Mouse (Mus musculus): ENCODE data around the gene Lgr4.
A peak's percentile ranks its signal among the peaks of the same experiment; 100 is the strongest.
"Not testable (repeated sequence)": the region's sequence is repeated elsewhere in the genome, so short reads cannot be mapped to it uniquely, and the experiment has no call there.

Lgr4 gene

DNA sequence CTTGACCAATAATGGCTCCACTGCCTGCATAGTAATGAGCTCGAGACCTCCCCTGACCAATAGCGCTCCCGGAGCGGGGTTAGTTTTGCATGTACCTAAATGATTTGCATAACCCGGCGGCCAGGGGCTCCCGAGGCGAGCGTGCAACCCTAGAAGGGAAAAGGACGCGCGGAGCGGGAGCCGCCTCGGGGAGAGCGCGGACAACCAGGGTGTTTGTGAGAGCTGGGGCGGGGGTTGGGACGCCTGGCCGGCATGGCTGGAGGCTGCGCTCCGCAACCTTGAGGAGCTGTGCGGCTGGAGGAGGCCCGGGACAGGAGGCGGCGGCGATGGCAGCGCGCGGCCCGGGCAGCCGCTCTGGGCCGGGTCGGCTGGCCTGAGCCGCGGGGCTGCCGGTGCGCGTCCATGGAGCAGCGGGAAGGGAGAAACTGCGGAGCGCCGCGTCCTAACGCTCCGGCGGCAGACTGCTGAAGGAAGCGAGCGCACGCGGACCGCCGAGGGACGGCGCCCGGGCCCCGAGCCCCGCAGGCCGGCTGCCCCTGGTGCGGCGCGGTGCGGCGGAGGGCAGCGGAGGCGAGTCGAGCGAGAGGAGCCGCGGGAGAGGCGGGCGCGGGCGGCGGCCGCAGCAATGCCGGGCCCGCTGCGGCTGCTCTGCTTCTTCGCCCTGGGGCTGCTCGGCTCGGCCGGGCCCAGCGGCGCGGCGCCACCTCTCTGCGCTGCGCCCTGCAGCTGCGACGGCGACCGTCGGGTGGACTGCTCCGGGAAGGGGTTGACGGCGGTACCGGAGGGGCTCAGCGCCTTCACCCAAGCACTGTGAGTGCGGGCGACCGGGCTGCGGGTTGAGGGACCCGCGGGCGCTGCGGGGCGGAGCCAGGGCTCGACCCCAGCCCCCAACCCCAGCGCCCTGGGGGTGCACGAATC is at the start of gene Lgr4:
Lgr4 (plus strand) TSS at position 152 of the 918 bp plus-strand sequence.
- DNase-seq (ENCODE audit: low read depth, low spot score), result peak; percentile 96

GRCm38 (mm10) chr2:109879429-109879828 is 38.0 kb upstream of the Lgr4 start:
- not testable (repeated sequence) for DNase-seq (ENCODE audit: low read depth, low spot score)

DNA sequence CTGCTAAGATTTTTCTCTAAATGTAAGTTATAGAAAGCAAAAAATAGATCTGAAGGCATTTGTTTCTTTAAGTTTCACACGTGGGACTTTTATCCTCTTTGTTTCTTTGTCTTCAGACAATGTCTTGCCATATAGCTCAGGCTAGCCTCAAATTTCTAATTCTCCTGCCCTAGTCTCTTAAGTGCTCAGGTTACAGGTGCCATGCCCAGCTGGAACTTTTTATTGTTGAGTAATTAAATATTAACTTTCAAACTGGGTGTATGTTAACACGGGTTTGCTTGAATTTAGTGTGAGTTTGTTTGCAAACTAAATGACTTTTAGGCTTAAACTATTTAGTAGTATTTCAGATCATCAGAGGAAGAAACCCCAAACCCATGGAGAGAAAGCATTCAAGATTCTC is 36.3 kb upstream of the Lgr4 start:
- no peak for DNase-seq (ENCODE audit: low read depth, low spot score)

- no peak for DNase-seq (ENCODE audit: low read depth, low spot score)
Measured at GRCm38 (mm10) chr2:109881625-109882024, 35.8 kb upstream of the Lgr4 start.

DNA sequence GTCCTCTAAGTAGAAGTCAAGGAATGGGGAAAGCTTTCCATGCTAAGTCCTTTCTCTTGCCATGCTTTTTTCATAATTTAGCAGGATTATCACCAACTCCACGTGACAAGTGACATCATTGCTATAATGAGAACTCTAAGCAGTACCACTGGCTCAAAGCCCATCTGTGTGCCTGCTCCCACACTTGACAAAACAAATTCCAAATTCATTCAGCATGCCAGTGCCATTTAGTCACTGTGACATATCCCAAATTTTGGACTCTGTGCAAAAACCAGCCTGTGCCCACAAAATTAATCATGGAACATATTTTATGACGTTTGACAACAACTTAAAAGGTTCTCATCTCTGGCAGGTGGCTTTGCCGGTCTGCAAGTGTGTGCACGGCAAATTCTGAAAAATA is 33.3 kb upstream of the Lgr4 start:
- DNase-seq (ENCODE audit: low read depth, low spot score), result peak; percentile 60

DNA sequence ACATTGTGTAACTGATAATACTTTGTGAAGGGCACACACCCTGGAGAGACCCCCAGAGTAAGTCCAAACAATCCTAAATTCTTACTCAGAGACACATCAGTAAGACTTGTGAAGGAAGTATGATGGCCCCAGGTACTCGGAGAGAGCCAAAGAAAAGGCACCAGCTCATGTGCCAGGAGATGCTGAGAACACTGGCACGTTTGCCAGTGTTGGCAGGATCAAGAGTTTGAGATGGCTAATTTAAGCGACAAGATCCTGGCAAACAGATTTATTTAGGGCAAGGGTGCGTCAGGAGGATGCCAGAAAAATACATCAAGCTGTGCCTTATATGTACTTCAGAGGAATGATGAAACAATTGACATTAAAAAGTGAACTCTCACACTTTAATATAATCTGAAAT is 32.9 kb upstream of the Lgr4 start:
- peak; percentile 23 for DNase-seq (ENCODE audit: low read depth, low spot score)

- no peak for DNase-seq (ENCODE audit: low read depth, low spot score)
Measured at GRCm38 (mm10) chr2:109890068-109890467, 27.4 kb upstream of the Lgr4 start.

DNA sequence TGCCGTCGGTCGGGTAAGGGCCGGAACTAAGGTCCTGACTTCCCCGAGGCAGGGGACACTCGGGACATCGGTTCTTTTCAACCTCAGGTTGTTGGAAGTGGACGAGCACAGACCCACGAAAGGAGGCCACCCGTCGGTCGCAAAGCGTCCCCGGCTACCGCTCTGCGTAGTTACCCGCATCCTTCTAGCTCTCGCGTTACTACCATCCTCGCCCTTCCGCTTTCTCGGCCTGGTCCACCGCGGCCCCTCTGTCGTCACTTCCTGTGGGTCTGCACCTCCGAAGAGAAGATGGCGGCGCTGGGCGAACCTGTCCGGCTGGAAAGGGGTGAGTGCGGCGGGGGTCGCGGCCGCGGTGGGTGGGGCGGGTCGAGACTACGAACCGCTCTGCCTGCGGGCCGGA is 26.9 kb upstream of the Lgr4 start, which contains the start of gene Lin7c:
Lin7c (plus strand) TSS at position 257 of the 400 bp plus-strand sequence.
- peak; percentile 91 for DNase-seq (ENCODE audit: low read depth, low spot score)

- no peak for DNase-seq (ENCODE audit: low read depth, low spot score)
Measured at GRCm38 (mm10) chr2:109891031-109891430, 26.4 kb upstream of the Lgr4 start.

DNA sequence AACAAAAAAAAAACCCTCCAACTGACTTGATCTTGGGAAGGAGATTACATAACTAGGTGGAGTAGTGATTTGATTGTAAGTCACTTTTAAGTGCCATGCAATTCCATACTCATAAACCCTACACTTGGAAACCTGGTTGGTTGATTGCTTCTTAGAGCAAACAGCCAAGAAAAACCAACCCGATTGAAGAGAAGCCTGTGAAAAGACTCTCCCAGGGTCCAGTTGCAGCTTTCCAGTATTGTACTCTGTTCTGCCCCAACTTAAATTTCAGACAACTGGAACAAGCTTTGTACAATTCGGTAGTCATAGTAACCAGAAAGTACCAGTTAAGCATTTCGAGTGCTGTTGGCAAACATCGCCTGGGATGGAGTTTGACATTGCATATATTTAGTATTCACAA is 26.0 kb upstream of the Lgr4 start:
- DNase-seq (ENCODE audit: low read depth, low spot score), result no peak

DNA sequence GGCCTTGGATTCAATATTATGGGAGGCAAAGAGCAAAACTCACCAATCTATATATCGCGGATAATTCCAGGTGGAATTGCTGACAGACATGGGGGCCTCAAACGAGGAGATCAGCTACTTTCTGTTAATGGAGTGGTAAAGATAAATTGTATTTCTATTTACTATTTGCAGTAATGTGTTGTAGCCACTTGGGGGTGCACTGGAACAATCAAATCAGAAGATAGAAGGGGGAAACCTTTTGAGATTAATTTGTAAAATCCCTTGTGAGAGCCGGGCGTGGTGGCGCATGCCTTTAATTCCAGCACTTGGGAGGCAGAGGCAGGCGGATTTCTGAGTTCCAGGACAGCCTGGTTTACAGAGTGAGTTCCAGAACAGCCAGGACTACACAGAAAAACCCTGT is 21.1 kb upstream of the Lgr4 start:
- no peak for DNase-seq (ENCODE audit: low read depth, low spot score)

DNA sequence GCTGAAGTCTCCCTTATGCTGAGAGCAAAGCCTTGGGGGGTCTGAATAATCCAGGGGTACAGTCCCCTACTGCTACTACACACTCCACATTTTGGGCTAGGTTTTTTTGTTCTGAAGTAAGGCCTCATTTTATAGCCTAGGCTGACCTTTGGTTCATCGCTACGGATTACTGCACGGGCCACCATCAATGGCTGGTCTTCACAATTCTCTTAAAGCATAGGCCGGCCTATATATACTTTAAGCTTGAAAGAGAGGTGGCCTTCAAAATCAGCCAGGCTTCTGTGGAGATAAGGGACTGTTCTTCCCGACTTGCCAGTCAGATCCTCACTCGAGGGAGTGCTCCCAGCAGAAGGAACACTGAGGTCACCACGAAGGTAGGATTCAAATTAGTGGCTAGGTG is 14.6 kb upstream of the Lgr4 start:
- no peak for DNase-seq (ENCODE audit: low read depth, low spot score)

GRCm38 (mm10) chr2:109904171-109904821 is 13.2 kb upstream of the Lgr4 start:
- peak; percentile 80 for DNase-seq (ENCODE audit: low read depth, low spot score)

GRCm38 (mm10) chr2:109909122-109909521 is 8.3 kb upstream of the Lgr4 start:
- DNase-seq (ENCODE audit: low read depth, low spot score), result no peak

DNA sequence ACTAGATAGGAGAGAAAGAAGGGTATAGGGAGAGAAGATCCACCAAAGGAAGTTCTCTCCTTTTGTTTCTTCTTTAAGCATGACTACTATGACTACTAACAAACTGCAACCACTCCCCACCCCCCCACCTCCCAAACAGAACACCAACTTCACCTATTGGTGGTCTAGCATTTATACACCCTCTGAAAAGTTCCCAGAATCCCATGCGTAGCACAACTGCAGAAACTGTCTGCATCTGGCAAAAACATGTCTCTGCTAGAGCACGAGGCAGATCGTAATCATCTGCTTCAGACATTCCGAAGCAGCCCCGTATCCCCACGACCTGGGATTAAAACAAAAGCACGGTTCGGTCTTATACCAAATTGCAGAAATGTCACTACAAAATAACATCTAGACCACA is 5.2 kb upstream of the Lgr4 start:
- DNase-seq (ENCODE audit: low read depth, low spot score), result no peak

GRCm38 (mm10) chr2:109912766-109913165 is 4.7 kb upstream of the Lgr4 start:
- DNase-seq (ENCODE audit: low read depth, low spot score), result no peak

DNA sequence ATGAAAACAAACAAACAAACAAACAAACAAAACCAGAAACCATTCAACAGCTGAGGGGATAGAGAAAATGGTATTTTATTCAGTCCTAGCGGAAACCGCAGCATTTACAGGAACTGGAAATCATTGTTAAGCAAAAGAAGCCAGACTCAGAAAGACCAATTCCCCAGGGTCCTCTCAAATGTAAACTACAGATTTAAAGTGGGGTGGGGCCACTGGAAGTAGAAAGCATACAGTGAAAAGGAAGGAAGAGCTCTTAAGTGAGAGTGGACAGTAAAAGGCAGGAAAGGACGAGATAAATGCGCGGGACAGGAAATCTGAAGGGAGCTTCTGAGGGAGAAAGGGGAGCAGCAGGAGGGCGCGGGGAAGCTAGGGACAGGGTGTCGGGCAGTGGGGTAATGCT is 4.2 kb upstream of the Lgr4 start:
- DNase-seq (ENCODE audit: low read depth, low spot score), result no peak

GRCm38 (mm10) chr2:109914601-109915000 is 2.8 kb upstream of the Lgr4 start:
- no peak for DNase-seq (ENCODE audit: low read depth, low spot score)

DNA sequence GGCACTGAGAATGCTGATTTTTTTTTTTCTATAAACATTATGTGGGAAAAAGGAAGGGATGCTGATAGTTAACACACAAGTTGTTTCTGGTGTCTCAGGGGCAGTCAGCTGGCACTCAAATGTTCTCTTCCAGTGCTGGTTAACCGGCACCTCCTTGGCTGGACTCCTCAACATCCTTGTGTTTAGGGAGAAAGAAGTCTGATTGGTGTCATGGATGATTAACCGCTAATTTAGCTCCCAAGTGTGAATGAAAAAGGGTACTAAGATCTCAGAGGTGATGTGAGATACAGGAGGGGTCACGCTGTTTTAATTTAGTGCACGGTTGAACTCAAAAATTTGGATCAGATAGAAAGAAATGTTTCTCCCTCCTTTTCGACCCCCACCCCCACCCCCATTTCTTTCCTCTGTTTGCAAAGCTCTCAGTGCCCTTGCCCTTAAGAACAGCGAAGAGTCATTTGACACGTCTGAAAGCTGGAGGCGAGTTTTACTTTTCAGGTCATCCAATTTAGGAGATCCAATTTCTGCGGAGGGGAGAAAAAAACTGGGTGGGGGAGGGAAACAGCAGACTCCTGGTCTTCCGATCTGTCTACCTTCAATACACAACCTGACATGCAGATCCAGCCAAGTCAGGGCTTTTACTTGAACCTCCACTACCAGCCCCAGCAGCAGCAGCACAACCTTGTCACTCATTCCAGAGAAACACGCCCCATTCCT is 508 bp upstream of the Lgr4 start:
- DNase-seq (ENCODE audit: low read depth, low spot score), result no peak

- no peak for DNase-seq (ENCODE audit: low read depth, low spot score)
Measured at GRCm38 (mm10) chr2:109918592-109919262, 1.3 kb downstream of the Lgr4 start.

DNA sequence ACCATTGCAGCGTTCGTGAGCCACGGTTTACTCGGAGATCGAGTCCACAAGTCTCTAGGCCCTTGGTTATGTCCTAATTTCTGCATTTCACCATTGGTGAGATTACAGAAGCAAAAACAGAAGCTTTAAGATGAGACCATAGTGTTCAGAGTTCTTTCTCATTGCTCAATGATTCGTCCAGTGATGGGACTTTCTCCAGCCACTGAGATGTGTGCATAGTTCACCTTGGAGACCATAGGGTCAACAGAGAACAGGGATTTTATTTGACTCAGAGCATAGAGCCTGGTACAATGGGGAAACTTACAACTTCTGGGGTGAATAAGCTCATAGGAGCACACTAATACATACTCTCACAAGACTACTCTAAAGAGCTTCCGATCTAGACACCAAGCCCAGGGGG is 3.0 kb downstream of the Lgr4 start:
- DNase-seq (ENCODE audit: low read depth, low spot score), result no peak

Measured in telencephalon, adult 2 months (tissue).